Mouse (Mus musculus) left cerebral cortex, postnatal 14 days (tissue): Measurements from ENCODE around the gene Cacna1i. TPM values are rescaled to one million over a fixed set of nuclear protein-coding genes. Genes with fewer than 3 reads are reported as not detected.

Experiments
- DNase-seq, 2 experiments: peaks; one replicate each; pipeline ENCODE4 v3.0.0; 2021 to 2022; ENCODE audit warnings: low spot score in 2 of 2, mixed read lengths in 1 of 2
- intact Hi-C: fragments of 180-260 bp; cut with DNase I; formaldehyde crosslinking; loops from one replicate; pipeline ENCODE4 v1.15.1; 2025
- total RNA-seq, 2 experiments: library from RNA; stranded (reverse); gene quantifications; 2 replicates each; pipeline ENCODE4 v1.2.3; 2021

The Cacna1i gene
- total RNA-seq, 2 experiments from 2014 or later: 85.0 to 100 TPM

GRCm38 (mm10) chr15:80263610-80264575 is 23.1 kb upstream of the Cacna1i start, which contains the start of gene Rps19bp1:
Gene Rps19bp1, minus strand, starts transcription at chr15:80264315.
- peak; percentile 90 to 91 for DNase-seq
- intact Hi-C loops: loop anchor here (2.0 kb wide), 1 partner anchor 441 kb away; no protein-coding TSS in a partner anchor

GRCm38 (mm10) chr15:80266281-80266680 is 20.8 kb upstream of the Cacna1i start:
- intact Hi-C loops: loop anchor here (2.0 kb wide), 1 partner anchor 431 kb away; no protein-coding TSS in a partner anchor
- DNase-seq: peak; percentile 91 to 92

GRCm38 (mm10) chr15:80271858-80272396 is 15.1 kb upstream of the Cacna1i start:
- intact Hi-C loops: no loop called here
- DNase-seq: no peak

GRCm38 (mm10) chr15:80277107-80277506 is 9.9 kb upstream of the Cacna1i start:
- DNase-seq: no peak

GRCm38 (mm10) chr15:80277625-80278024 is 9.4 kb upstream of the Cacna1i start:
- intact Hi-C loops: no loop called here
- no peak for DNase-seq

More at GRCm38 (mm10) chr15:80277107-80277506, 9.9 kb upstream of the Cacna1i start:
- intact Hi-C loops: no loop called here

- DNase-seq: peak; percentile 83 to 86
- intact Hi-C loops: no loop called here
Observed at GRCm38 (mm10) chr15:80278121-80278759, 8.8 kb upstream of the Cacna1i start.

- intact Hi-C loops: no loop called here
- no peak for DNase-seq
Observed at GRCm38 (mm10) chr15:80279053-80279452, 8.0 kb upstream of the Cacna1i start.

- intact Hi-C loops: loop anchor here (5.0 to 10.0 kb wide), 2 partner anchors 204 to 352 kb away; no protein-coding TSS in a partner anchor
- peak; percentile 62 to 64 for DNase-seq
Observed at GRCm38 (mm10) chr15:80280646-80281045, 6.4 kb upstream of the Cacna1i start.

- no peak for DNase-seq
- intact Hi-C loops: loop anchor here (5.0 to 10.0 kb wide), 3 partner anchors 197 to 404 kb away; no protein-coding TSS in a partner anchor
Observed at GRCm38 (mm10) chr15:80288036-80288435, 998 bp downstream of the Cacna1i start.

- peak; percentile 79 to 84 for DNase-seq
- intact Hi-C loops: loop anchor here (5.0 to 10.0 kb wide), 3 partner anchors 195 to 403 kb away; no protein-coding TSS in a partner anchor
Observed at GRCm38 (mm10) chr15:80289436-80289835, 2.4 kb downstream of the Cacna1i start.

- DNase-seq: no peak
- intact Hi-C loops: no loop called here
Observed at GRCm38 (mm10) chr15:80297146-80297545, 10.1 kb downstream of the Cacna1i start.

- intact Hi-C loops: no loop called here
- DNase-seq: peak in 1 of 2 experiments; percentile 47
Observed at GRCm38 (mm10) chr15:80303779-80304178, 16.7 kb downstream of the Cacna1i start.

GRCm38 (mm10) chr15:80304188-80304587 is 17.1 kb downstream of the Cacna1i start:
- no peak for DNase-seq
- intact Hi-C loops: no loop called here

GRCm38 (mm10) chr15:80306146-80306545 is 19.1 kb downstream of the Cacna1i start:
- intact Hi-C loops: no loop called here

GRCm38 (mm10) chr15:80314731-80315130 is 27.7 kb downstream of the Cacna1i start:
- intact Hi-C loops: no loop called here
- peak; percentile 44 to 45 for DNase-seq

More at GRCm38 (mm10) chr15:80306146-80306545, 19.1 kb downstream of the Cacna1i start:
- DNase-seq: no peak

GRCm38 (mm10) chr15:80316966-80317634 is 30.1 kb downstream of the Cacna1i start:
- intact Hi-C loops: no loop called here

GRCm38 (mm10) chr15:80317841-80318530 is 30.9 kb downstream of the Cacna1i start:
- intact Hi-C loops: no loop called here
- no peak for DNase-seq

More at GRCm38 (mm10) chr15:80316966-80317634, 30.1 kb downstream of the Cacna1i start:
- no peak for DNase-seq

GRCm38 (mm10) chr15:80318543-80319255 is 31.7 kb downstream of the Cacna1i start:
- intact Hi-C loops: no loop called here
- no peak for DNase-seq
